Mouse (Mus musculus): Measurements from ENCODE around the gene Frmd4b.

The Frmd4b gene

GRCm38 (mm10) chr6:97309161-97309560 is 308.2 kb downstream of the Frmd4b start:
- DNase-seq, result no peak

GRCm38 (mm10) chr6:97308562-97308961 is 308.8 kb downstream of the Frmd4b start:
- no peak for DNase-seq

GRCm38 (mm10) chr6:97307231-97307630 is 310.1 kb downstream of the Frmd4b start:
- DNase-seq, result no peak

GRCm38 (mm10) chr6:97306351-97306750 is 311.0 kb downstream of the Frmd4b start:
- DNase-seq, result no peak

- no peak for DNase-seq
These were observed 311.9 kb downstream of the Frmd4b start for GRCm38 (mm10) chr6:97305491-97305890.

- DNase-seq, result no peak
These were observed 312.3 kb downstream of the Frmd4b start for GRCm38 (mm10) chr6:97305010-97305409.

GRCm38 (mm10) chr6:97303277-97304109 is 313.8 kb downstream of the Frmd4b start:
- DNase-seq, result no peak

GRCm38 (mm10) chr6:97302303-97302702 is 315.0 kb downstream of the Frmd4b start:
- no peak for DNase-seq

GRCm38 (mm10) chr6:97300659-97301058 is 316.7 kb downstream of the Frmd4b start:
- DNase-seq, result no peak

- no peak for DNase-seq
These were observed 317.2 kb downstream of the Frmd4b start for GRCm38 (mm10) chr6:97300180-97300579.

GRCm38 (mm10) chr6:97297151-97297550 is 320.2 kb downstream of the Frmd4b start:
- DNase-seq, result no peak

GRCm38 (mm10) chr6:97295866-97296527 is 321.3 kb downstream of the Frmd4b start:
- DNase-seq, result no peak

- DNase-seq, result no peak
These were observed 321.9 kb downstream of the Frmd4b start for GRCm38 (mm10) chr6:97295416-97295815.

GRCm38 (mm10) chr6:97293667-97294569 is 323.4 kb downstream of the Frmd4b start:
- peak; percentile 48 to 61 for DNase-seq

GRCm38 (mm10) chr6:97292894-97293293 is 324.4 kb downstream of the Frmd4b start:
- no peak for DNase-seq

- DNase-seq, result no peak
These were observed 325.2 kb downstream of the Frmd4b start for GRCm38 (mm10) chr6:97292096-97292495.

- DNase-seq, result no peak
These were observed 326.0 kb downstream of the Frmd4b start for GRCm38 (mm10) chr6:97291159-97291908.

- no peak for DNase-seq
These were observed 326.7 kb downstream of the Frmd4b start for GRCm38 (mm10) chr6:97290687-97291086.

GRCm38 (mm10) chr6:97289838-97290237 is 327.5 kb downstream of the Frmd4b start:
- DNase-seq, result no peak

- DNase-seq, result no peak
These were observed 328.0 kb downstream of the Frmd4b start for GRCm38 (mm10) chr6:97289316-97289820.

- DNase-seq, result no peak
These were observed 329.1 kb downstream of the Frmd4b start for GRCm38 (mm10) chr6:97288047-97288855.

Data from thymus, postnatal 36 days (tissue).